Mouse (Mus musculus): ENCODE results near the gene Mtif3.

The Mtif3 gene

DNA sequence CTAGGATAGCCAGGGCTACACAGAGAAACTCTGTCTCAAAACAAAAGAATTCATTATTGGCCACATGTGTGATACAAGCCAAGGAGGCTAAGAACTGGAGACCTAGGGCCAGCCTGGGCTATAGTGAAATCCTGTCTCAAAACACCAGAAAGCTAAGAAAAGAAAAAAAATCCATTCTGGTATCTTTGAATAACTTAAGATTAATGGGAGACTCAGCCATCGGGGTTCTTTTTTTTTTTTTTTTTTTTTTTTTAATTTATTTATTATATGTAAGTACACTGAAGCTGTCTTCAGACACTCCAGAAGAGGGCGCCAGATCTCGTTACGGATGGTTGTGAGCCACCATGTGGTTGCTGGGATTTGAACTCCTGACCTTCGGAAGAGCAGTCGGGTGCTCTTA lies 46.2 kb downstream of the Mtif3 start:
- in situ Hi-C loops (cut with MboI, MseI) = loop anchor here (5.0 to 10.0 kb wide), 2 partner anchors 310 to 407 kb away; partner anchors contain the start of gene Urad

GRCm38 (mm10) chr5:146916806-146917205 lies 46.8 kb downstream of the Mtif3 start:
- in situ Hi-C loops (cut with MboI, MseI) = loop anchor here (5.0 to 10.0 kb wide), 2 partner anchors 310 to 408 kb away; partner anchors contain the start of gene Urad

- in situ Hi-C loops (cut with MboI, MseI) = loop anchor here (5.0 to 10.0 kb wide), 2 partner anchors 311 to 409 kb away; partner anchors contain the start of gene Urad
These were observed 47.3 kb downstream of the Mtif3 start for GRCm38 (mm10) chr5:146916273-146916672.

DNA sequence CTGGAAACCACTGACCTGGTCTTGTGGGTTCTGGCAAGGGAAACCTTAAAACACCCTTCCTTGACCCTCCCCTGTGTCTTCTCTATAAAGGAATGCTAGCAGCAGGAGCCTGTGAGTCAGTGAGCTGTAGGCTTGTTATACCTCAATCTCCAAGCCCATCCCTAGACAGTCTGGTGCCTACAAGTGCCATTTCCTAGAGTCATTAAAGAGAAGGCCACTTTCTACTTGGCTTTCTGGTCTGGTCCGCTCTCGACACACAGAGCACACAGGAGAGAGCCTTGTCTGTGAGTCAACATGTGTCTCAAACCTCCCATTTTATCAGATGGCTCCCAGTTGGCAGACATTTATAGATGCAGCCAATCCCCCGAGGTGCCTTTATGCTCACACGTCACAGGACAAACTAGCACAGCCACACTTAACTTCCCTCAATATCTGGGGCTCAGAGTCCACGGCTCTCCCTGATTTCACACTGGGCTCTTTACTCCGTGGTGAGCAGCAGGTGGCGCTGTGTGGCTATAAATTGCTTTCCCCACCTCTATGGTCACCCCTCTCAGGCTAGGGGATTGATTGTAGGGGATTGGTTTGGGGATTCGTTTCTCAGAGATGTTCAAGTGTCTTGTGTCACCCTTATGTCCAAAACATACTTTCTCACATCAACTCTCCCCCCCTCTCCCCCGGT lies 49.4 kb downstream of the Mtif3 start:
- in situ Hi-C loops (cut with MboI, MseI) = loop anchor here (10.0 kb wide), 1 partner anchor 411 kb away; the partner anchor contains the start of gene Urad

GRCm38 (mm10) chr5:146913355-146913754 lies 50.2 kb downstream of the Mtif3 start:
- in situ Hi-C loops (cut with MboI, MseI) = loop anchor here (10.0 kb wide), 1 partner anchor 411 kb away; the partner anchor contains the start of gene Urad

DNA sequence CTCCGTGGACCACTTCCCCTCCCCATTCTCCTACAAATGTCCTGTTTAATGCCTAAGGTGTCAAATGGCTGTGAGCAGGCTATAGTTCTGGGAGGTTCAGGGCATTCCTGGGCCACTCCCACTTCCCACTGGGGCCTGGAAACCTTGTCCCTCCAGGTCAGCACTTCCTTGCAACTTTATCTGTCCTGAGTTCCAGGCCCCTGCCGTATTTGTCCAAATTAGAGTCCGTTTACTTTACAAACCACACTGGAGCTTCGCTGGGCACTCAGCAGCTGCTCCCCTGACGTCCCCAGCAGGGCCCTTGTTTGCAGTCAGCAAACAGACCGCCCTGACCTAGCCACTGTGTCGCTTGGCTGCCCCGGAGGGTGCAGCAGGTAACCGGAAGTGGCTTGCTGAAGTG lies 51.4 kb downstream of the Mtif3 start:
- in situ Hi-C loops (cut with MboI, MseI) = loop anchor here (10.0 kb wide), 1 partner anchor 413 kb away; the partner anchor contains the start of gene Urad

DNA sequence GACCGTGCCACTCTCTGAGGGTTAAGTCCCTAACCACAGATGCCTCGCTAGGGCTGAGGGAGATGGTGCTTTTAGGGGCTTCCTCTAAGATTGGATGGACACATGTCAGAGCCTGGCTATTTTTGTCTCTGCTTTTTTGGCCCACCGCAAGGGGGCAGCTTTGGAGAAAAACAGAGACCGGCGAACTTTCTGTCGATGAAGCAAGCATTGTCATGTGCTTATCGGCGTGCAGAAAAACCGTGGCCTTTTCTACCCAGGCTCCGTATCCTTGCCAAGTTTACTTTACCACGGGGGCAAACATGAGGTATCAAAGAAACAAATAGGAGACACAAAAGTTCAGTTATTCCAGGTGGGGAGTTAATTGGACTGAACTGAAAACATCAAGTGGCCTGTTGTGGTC lies 55.0 kb downstream of the Mtif3 start:
- in situ Hi-C loops (cut with MboI, MseI) = no loop called here

DNA sequence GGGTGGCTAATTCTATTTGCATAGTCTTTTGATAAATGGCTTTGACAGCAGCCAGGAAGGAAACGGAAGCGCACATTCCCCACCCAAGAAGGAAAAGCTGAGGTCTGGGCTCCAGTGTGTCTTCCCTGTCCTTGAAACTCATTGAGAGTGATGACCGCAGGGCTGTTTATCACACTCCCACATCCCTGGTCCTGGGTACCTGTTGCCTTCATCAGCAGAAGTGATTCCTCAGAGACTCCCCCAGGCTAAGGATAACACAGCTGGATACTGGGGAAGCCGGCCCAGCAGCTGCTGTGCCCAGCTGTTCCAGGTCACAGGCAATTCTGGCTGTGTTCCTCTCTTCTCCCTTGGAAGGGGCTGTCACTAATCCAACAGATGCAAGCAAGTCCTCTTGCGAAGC lies 56.1 kb downstream of the Mtif3 start:
- in situ Hi-C loops (cut with MboI, MseI) = no loop called here

- in situ Hi-C loops (cut with MboI, MseI) = no loop called here
These were observed 58.0 kb downstream of the Mtif3 start for GRCm38 (mm10) chr5:146905486-146906172.

- in situ Hi-C loops (cut with MboI, MseI) = no loop called here
These were observed 59.2 kb downstream of the Mtif3 start for GRCm38 (mm10) chr5:146904404-146904803.
